Mouse (Mus musculus) embryonic fibroblast, embryonic 13.5 days (primary cell): ENCODE measurements around the gene Camta1. TPM values are rescaled to one million over a fixed set of nuclear protein-coding genes. Genes with fewer than 3 reads are reported as not detected.

Experiments
- H3K27ac ChIP-seq: 2 replicates; pipeline ENCODE4 v1.5.1; 2012; ENCODE audit warnings: low read length, control low read depth, inconsistent platforms; ENCODE audit not compliant: insufficient read depth
- H3K4me1 ChIP-seq: 2 replicates; pipeline ENCODE4 v1.6.1; 2011; ENCODE audit warnings: low read length; ENCODE audit not compliant: control insufficient read depth, insufficient read depth
- H3K4me3 ChIP-seq: 2 replicates; pipeline ENCODE4 v1.5.1; 2011; ENCODE audit warnings: mild to moderate bottlenecking, control low read depth, low read length; ENCODE audit not compliant: insufficient read depth
- CTCF ChIP-seq: IDR thresholded peaks from 2 replicates; pipeline ENCODE4 v1.5.1; 2011; ENCODE audit warnings: mild to moderate bottlenecking, control low read depth, low read length, moderate library complexity, borderline replicate concordance; ENCODE audit not compliant: insufficient read depth
- POLR2A ChIP-seq: IDR thresholded peaks from 2 replicates; pipeline ENCODE4 v1.6.1; 2011; ENCODE audit warnings: low read depth, mild to moderate bottlenecking, control low read depth, low read length, moderate library complexity
- polyA plus RNA-seq: library from polyadenylated mRNA; stranded (reverse); fragments of >200 nt; gene quantifications from 2 replicates; pipeline ENCODE4 v1.2.4, GENCODE M21; 2011; ENCODE audit warnings: low read depth; ENCODE audit not compliant: missing spikeins, insufficient read length

The Camta1 gene
- polyA plus RNA-seq, 1 experiment = 53.4 TPM

DNA sequence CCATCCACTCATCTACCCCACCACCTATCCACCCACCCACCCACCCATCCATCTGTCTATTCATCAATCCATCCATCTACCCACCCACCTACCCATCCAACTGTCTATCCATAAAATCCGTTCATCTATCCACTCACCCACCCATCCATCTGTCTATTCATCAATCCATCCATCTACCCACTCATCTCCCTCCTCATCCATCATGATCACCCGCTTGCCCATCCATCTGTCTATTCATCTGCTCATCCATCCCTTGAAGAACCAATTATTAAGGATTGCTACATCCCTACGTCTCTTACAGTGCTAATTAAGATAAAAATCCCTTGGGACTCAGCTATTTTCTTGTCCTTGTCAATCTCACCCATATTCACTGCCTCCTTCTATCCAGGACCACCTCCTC is 742.8 kb downstream of the Camta1 start:
- Histone ChIP-seq H3K4me1 (no peaks in the 10 kb centered on the region), H3K4me3 (no peak overlapping the region), H3K27ac (no peak overlapping the region)
- TF ChIP-seq CTCF (no peak), POLR2A (no peak)

DNA sequence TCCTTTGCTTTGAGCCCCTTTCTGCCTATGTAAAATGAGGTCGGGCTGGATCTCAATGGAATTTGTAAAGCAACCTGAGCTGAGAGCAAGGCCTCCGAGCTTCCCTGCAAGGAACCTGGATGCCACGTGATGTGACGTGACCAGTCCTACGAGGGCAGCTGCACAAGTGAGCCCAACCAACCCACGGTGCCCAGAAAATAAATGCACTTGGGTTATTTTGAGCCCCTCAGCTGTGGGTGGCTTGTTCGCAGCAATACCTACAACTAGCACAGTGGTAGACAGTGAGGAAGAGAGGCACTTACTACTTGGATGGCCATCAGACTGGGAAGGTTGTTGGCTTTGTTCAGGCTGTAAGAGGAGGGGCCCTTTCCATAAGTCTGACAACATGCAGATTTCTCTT is 747.1 kb downstream of the Camta1 start:
- TF ChIP-seq CTCF = no peak
- TF ChIP-seq POLR2A = no peak
- H3K4me3 ChIP-seq = no peak overlapping the region
- H3K4me1 ChIP-seq = no peaks in the 10 kb centered on the region
- H3K27ac ChIP-seq = no peak overlapping the region

DNA sequence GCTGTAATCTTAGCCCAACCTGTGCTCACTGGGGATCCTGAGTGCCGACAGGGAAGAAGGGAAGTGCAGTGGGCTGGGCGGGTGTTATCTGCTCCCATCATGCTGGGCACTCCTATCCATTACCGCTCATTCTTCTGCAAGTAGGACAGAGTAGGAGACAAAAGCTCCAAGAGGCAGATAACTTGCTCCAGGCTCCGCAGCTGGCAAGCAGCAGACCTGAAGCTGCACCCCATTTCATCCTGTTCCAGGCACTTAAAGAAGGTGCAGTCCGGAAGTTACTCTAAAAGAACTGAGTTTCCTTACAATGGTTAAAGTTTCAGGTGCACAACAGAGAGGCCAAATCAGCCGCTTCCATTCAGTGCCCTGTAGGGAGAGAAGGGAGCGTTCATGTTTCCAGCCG is 750.5 kb downstream of the Camta1 start:
- TF ChIP-seq CTCF = no peak
- no peak for TF ChIP-seq POLR2A
- 0 out of 2 replicates have a peak, but pooled peaks cover 3% of the 10 kb centered on the region for H3K4me1 ChIP-seq
- no peak overlapping the region for H3K27ac ChIP-seq
- H3K4me3 ChIP-seq = no peak overlapping the region

DNA sequence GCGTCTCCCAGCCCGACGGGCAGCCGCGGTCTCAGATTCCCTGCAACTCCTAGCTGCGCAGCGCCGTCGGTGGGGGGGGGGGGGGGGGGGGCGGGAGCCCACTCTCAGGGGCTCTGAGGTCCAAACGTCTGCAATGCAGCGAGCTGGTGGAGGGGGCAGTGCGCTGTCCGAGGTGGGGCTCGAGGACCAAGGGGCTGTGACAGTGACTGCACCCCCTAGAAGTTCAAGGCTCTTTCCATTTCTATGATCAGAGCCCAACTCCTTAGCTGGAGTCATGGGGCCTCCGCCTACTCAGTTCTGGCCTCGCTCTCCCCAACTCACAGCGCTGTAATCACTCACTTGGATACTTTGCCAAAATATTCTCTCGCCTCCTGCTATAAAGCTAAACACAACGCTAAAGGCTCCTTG is 752.8 kb downstream of the Camta1 start:
- no peak overlapping the region for H3K4me3 ChIP-seq
- H3K4me1 ChIP-seq = 0 out of 2 replicates have a peak, but pooled peaks cover 3% of the 10 kb centered on the region
- TF ChIP-seq POLR2A (no peak), CTCF (no peak)
- H3K27ac ChIP-seq = no peak overlapping the region

DNA sequence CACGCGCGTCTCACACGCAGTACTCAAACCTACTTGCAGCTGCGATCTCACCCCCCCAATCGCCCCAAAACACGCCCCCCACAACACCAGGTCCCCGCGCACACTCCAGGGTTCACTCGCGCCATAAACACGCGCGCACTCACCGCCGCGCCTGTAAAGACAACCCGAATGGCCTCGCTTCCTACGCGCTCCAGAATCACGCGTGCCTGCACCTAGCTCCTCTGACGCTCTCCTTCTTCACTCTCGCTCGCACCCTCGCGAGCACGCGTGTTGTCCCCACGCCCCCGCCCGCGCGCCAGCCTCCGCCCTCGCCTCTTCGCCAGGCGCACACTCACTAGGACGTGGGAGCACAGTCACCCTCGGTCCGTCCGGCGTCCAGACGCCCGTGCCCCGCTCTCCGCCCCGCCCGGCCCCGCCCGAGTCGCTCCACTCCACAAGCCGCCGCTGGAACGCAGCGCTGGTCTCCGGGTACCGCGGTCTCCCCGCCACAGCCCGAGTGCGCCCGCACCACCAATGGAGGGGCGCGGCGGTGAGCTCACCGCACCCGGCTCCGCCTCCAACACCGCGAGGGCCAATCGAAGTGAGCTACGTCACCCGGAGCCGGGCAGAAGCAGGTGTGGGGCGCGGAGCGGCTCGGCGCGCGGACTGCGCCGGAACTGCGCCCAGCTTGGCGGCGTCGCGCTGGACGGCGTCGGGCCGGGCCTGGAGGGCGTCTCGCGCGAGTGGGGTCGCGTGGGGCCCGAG is 753.5 kb downstream of the Camta1 start:
- 0 out of 2 replicates have a peak, but pooled peaks cover 3% of the 10 kb centered on the region for H3K4me1 ChIP-seq
- no peak for TF ChIP-seq CTCF
- no peak for TF ChIP-seq POLR2A
- no peak overlapping the region for H3K27ac ChIP-seq
- peak overlapping the region; percentile 35 for H3K4me3 ChIP-seq

DNA sequence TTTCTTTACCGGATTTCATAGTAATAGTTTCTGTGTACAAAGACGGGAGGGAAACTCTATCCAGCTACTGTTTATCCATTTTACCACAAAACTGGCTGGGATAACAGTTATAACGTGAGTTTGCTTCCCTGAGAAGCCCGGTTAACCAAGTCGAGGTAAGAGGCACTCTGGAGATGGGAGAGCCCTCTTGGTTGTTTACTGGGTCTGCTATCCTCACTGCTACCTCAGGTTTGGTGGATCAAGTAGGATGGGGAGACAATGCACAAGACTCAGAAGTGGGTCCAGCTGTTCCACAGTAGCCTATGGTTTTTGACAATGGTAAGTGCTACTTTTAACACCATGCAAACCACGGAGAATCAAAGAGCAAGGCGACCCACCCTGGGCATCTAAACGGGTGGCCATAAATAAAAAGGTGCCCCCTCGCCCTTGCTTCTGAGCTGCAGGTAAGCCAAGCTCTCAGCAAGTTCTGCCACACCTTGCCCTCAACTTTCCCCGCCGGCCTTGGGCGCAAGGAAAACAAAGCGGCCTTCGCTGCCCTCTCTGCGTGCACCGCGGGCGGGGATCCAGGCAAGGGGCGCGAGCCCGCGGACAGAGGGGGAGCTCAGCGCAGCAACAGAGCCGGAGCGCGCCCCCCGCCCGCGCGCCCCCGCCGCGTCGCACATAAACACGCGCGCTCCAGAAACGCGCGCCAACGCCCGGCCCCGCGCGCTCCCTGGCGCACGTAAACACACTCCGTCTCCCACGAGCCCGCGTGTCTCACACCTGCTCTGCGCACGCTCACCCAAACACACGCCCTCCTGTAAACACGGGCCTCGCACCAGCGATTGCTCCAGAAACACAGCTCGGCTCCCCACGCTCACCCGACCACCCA is 754.3 kb downstream of the Camta1 start:
- H3K4me1 ChIP-seq = 0 out of 2 replicates have a peak, but pooled peaks cover 3% of the 10 kb centered on the region
- no peak overlapping the region for H3K27ac ChIP-seq
- no peak for TF ChIP-seq CTCF
- TF ChIP-seq POLR2A = no peak
- peak overlapping the region; percentile 35 for H3K4me3 ChIP-seq

DNA sequence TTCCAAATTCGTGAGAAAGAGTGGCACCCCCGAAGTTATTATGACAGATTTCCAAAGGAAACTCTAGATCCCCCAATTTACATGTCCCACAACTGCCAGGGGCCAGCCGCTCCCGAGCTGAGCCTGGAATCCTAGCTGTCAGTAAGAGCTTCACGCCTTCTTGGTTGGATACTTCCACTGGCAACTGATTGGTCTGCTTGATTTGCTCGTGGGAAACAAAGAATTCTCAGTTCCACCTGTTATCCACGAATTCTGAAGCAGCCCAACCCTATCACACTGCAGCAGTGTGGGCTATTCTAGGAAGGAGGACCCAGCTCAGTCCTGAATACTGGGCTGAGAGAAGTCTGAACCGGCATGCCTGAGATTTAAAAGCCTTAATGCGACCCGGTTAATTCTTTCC is 755.2 kb downstream of the Camta1 start:
- no peak for TF ChIP-seq CTCF
- no peak for TF ChIP-seq POLR2A
- Histone ChIP-seq H3K4me3 (no peak overlapping the region), H3K27ac (no peak overlapping the region), H3K4me1 (0 out of 2 replicates have a peak, but pooled peaks cover 3% of the 10 kb centered on the region)

DNA sequence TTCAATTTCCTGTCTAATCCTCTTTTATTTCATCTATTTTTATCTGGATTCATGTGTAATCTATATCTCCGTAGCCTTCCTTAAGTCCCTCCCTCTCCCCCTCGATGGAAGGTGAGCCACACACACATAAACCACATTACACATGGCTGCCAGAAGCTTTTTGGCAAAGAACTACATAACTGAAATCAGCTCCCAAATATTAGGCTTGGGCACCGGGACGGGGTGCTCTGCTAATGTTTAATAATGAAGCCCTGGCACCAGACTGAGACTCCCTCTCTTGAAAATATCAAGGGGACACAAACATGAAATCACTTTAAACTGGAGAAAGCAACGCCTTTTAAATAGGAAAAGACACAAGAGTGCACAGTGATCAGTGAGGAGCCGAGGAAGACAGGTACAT is 755.8 kb downstream of the Camta1 start:
- no peak overlapping the region for H3K27ac ChIP-seq
- no peak overlapping the region for H3K4me3 ChIP-seq
- 0 out of 2 replicates have a peak, but pooled peaks cover 3% of the 10 kb centered on the region for H3K4me1 ChIP-seq
- no peak for TF ChIP-seq POLR2A
- no peak for TF ChIP-seq CTCF

DNA sequence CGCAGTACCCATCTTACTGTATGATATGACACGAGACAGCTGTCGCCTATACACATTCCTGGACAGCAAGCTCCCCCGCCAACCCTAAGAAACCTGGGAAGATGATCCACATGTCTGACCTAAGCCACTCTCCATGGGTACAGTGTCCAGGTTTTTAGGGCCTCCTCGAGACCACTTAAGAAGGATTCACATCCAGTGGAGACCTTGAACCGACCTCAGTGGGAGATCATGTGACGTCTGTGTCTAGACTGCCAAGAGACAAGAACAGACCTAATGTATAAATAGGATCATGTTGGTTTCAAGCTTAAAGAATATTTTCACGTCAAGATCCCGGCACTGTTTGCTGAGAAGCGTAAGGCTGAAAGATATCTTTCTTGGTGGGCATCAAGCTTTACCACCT is 757.5 kb downstream of the Camta1 start:
- Histone ChIP-seq H3K4me3 (no peak overlapping the region), H3K4me1 (0 out of 2 replicates have a peak, but pooled peaks cover 3% of the 10 kb centered on the region), H3K27ac (no peak overlapping the region)
- TF ChIP-seq CTCF = no peak
- TF ChIP-seq POLR2A = no peak

DNA sequence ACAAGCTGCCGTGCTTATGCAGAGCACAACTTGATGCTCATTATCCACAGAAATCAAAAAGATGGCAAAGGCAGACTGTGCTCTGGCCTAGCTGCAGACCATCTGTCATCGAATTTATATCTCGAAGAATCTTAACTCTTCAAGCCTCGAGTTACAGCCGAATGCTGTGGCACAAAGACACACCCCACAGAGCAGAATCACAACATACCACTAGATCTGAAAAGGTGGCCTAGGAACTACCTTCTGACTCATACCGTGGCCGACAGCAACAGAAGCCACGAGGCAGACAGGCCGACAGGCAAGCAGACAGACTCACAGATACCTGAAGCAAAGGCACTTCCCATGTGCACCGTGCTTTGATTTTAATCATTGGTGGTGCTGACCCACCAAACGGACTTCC is 758.0 kb downstream of the Camta1 start:
- Histone ChIP-seq H3K27ac (no peak overlapping the region), H3K4me3 (no peak overlapping the region), H3K4me1 (0 out of 2 replicates have a peak, but pooled peaks cover 3% of the 10 kb centered on the region)
- no peak for TF ChIP-seq POLR2A
- TF ChIP-seq CTCF = no peak
